Mouse (Mus musculus): ENCODE results near the gene Csnk1e. TPM values are rescaled to one million over a fixed set of nuclear protein-coding genes. Genes with fewer than 3 reads are reported as not detected.

Gene Csnk1e
- polyA plus RNA-seq, 1 experiment: 17.4 TPM

DNA sequence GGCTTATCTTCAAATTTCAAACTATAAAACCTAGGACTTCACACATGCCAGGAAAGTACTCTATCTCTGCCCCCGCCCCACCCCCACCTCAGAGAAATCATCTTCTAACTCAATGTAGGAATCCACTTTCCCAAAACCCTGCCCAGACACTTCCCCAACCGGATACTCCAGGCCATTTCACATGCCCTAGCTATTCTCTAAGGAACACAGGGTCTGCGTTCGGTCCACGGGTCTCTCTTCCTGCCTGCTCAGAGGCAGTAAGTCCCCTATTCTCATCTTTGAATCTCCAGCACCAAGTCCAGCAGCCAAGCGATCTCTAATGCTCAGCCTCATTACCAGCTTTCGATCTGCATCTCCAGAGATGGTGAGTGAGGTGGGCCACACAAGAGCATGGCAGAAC lies 75.7 kb downstream of the Csnk1e start:
- peak overlapping the region; percentile 83 for H3K27ac ChIP-seq (replicated peaks; ENCODE audit: low read depth, low read length)
- 0 out of 2 replicates have a peak overlapping the region, but pooled peaks have one; percentile 20 for H3K4me3 ChIP-seq (ENCODE audit: insufficient read depth, low read depth, low read length)
- peaks cover 53% of the 10 kb centered on the region for H3K4me1 ChIP-seq (ENCODE audit: control insufficient read depth, insufficient read depth, insufficient read length, low read length)

DNA sequence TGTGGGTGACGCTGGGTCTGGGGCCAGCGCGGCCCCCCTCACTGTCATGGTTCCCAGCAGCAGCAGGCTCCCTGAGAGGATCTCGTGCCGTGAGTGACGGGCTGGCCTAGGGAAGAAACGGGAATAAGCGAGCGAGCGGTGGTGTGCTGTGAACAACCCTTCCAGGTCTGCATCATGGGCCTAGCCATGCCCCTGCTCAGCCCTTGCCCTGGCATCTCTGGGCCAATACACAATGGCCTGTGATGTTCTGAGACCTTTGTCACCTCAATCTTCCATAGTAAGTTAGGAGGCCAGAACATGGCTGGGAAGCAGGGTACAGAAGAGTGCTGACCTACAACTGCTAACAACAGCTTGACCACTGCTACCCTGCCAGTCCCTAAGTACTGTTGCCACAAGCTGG lies 76.8 kb downstream of the Csnk1e start:
- H3K4me3 ChIP-seq (ENCODE audit: insufficient read depth, low read depth, low read length): no peak overlapping the region
- H3K27ac ChIP-seq (replicated peaks; ENCODE audit: low read depth, low read length): peak overlapping the region; percentile 90
- H3K4me1 ChIP-seq (ENCODE audit: control insufficient read depth, insufficient read depth, insufficient read length, low read length): peaks cover 49% of the 10 kb centered on the region

- Histone ChIP-seq H3K4me1 (ENCODE audit: control insufficient read depth, insufficient read depth, insufficient read length, low read length) (peaks cover 45% of the 10 kb centered on the region), H3K4me3 (ENCODE audit: insufficient read depth, low read depth, low read length) (no peak overlapping the region), H3K27ac (replicated peaks; ENCODE audit: low read depth, low read length) (peak overlapping the region; percentile 90)
These were observed 77.7 kb downstream of the Csnk1e start for GRCm38 (mm10) chr15:79377681-79378080.

- H3K4me3 ChIP-seq (ENCODE audit: insufficient read depth, low read depth, low read length): no peak overlapping the region
- peaks cover 31% of the 10 kb centered on the region for H3K4me1 ChIP-seq (ENCODE audit: control insufficient read depth, insufficient read depth, insufficient read length, low read length)
- no peak overlapping the region for H3K27ac ChIP-seq (replicated peaks; ENCODE audit: low read depth, low read length)
These were observed 80.6 kb downstream of the Csnk1e start for GRCm38 (mm10) chr15:79374760-79375159.

GRCm38 (mm10) chr15:79370281-79370843 lies 85.0 kb downstream of the Csnk1e start:
- peak overlapping the region; percentile 98 for H3K27ac ChIP-seq (replicated peaks; ENCODE audit: low read depth, low read length)
- H3K4me1 ChIP-seq (ENCODE audit: control insufficient read depth, insufficient read depth, insufficient read length, low read length): peaks cover 15% of the 10 kb centered on the region
- no peak overlapping the region for H3K4me3 ChIP-seq (ENCODE audit: insufficient read depth, low read depth, low read length)

- Histone ChIP-seq H3K27ac (replicated peaks; ENCODE audit: low read depth, low read length) (peak overlapping the region; percentile 98), H3K4me3 (ENCODE audit: insufficient read depth, low read depth, low read length) (no peak overlapping the region), H3K4me1 (ENCODE audit: control insufficient read depth, insufficient read depth, insufficient read length, low read length) (peaks cover 15% of the 10 kb centered on the region)
These were observed 85.7 kb downstream of the Csnk1e start for GRCm38 (mm10) chr15:79369452-79370280.

- Histone ChIP-seq H3K4me1 (ENCODE audit: control insufficient read depth, insufficient read depth, insufficient read length, low read length) (peaks cover 15% of the 10 kb centered on the region), H3K4me3 (ENCODE audit: insufficient read depth, low read depth, low read length) (no peak overlapping the region), H3K27ac (replicated peaks; ENCODE audit: low read depth, low read length) (peak overlapping the region; percentile 98)
These were observed 86.4 kb downstream of the Csnk1e start for GRCm38 (mm10) chr15:79368861-79369440.

DNA sequence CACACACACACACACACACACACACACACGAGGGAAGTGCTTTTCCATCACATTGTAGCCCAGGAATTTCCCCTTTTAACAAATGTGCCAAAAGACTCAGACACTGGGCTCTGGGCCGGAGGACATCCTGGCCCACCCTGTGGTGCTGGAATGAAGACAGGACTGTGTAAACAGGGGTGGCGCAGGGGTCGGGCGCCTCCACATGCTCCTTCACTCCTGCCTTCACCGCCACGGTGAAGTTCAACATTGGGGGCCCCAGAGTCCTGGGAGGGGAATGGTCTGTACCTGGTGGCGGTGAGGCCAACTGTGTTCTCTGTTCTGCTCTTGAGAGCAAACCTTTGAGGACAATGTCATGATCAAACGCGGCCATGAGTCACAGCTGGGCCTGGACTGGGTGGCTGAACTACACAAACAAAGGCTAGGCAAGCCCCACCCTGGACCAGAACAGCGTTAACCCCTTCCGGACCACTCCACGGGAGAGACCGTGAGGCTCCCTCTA lies 87.0 kb downstream of the Csnk1e start:
- H3K4me1 ChIP-seq (ENCODE audit: control insufficient read depth, insufficient read depth, insufficient read length, low read length): peaks cover 15% of the 10 kb centered on the region
- 0 out of 2 replicates have a peak overlapping the region, but pooled peaks have one; percentile 20 for H3K4me3 ChIP-seq (ENCODE audit: insufficient read depth, low read depth, low read length)
- H3K27ac ChIP-seq (replicated peaks; ENCODE audit: low read depth, low read length): peak overlapping the region; percentile 98

Other genes starting within 250 kb of the Csnk1e start
- 12.2 and 13.0 TPM in 2 replicates for gene Pick1, start 226.4 kb downstream of the Csnk1e start, polyA plus RNA-seq (2012; ENCODE audit: insufficient read depth, insufficient read length, missing spikeins)
- gene Gm49486, start 226.2 kb downstream of the Csnk1e start, polyA plus RNA-seq (2012; ENCODE audit: insufficient read depth, insufficient read length, missing spikeins): 1.2 TPM in 1 of 2 replicates, not detected in the other
- not detected in 2 replicates for gene Slc16a8, start 200.8 kb downstream of the Csnk1e start, polyA plus RNA-seq (2012; ENCODE audit: insufficient read depth, insufficient read length, missing spikeins)
- 0.54 and 1.1 TPM in 2 replicates for gene Baiap2l2, start 170.0 kb downstream of the Csnk1e start, polyA plus RNA-seq (2012; ENCODE audit: insufficient read depth, insufficient read length, missing spikeins)
- 11.6 and 13.4 TPM in 2 replicates for gene Pla2g6, start 127.2 kb downstream of the Csnk1e start, polyA plus RNA-seq (2012; ENCODE audit: insufficient read depth, insufficient read length, missing spikeins)
- gene Maff, start 108.9 kb downstream of the Csnk1e start, polyA plus RNA-seq (2012; ENCODE audit: insufficient read depth, insufficient read length, missing spikeins): 9.8 and 11.4 TPM in 2 replicates
- 60.3 and 71.0 TPM in 2 replicates for gene Tmem184b, start 52.0 kb downstream of the Csnk1e start, polyA plus RNA-seq (2012; ENCODE audit: insufficient read depth, insufficient read length, missing spikeins)
- not detected in 2 replicates for gene Kcnj4, start 49.7 kb upstream of the Csnk1e start, polyA plus RNA-seq (2012; ENCODE audit: insufficient read depth, insufficient read length, missing spikeins)
- 2.2 and 3.0 TPM in 2 replicates for gene Kdelr3, start 60.8 kb upstream of the Csnk1e start, polyA plus RNA-seq (2012; ENCODE audit: insufficient read depth, insufficient read length, missing spikeins)
- gene Ddx17, start 91.2 kb upstream of the Csnk1e start, polyA plus RNA-seq (2012; ENCODE audit: insufficient read depth, insufficient read length, missing spikeins): 49.6 and 73.8 TPM in 2 replicates
- not detected in 2 replicates for gene Dmc1, start 149.5 kb upstream of the Csnk1e start, polyA plus RNA-seq (2012; ENCODE audit: insufficient read depth, insufficient read length, missing spikeins)
- gene Fam227a, start 203.4 kb upstream of the Csnk1e start, polyA plus RNA-seq (2012; ENCODE audit: insufficient read depth, insufficient read length, missing spikeins): 0.32 and 0.58 TPM in 2 replicates
- gene Cby1, start 203.6 kb upstream of the Csnk1e start, polyA plus RNA-seq (2012; ENCODE audit: insufficient read depth, insufficient read length, missing spikeins): 13.9 and 16.3 TPM in 2 replicates
- gene Tomm22, start 215.3 kb upstream of the Csnk1e start, polyA plus RNA-seq (2012; ENCODE audit: insufficient read depth, insufficient read length, missing spikeins): 185 and 193 TPM in 2 replicates
- gene Josd1, start 232.4 kb upstream of the Csnk1e start, polyA plus RNA-seq (2012; ENCODE audit: insufficient read depth, insufficient read length, missing spikeins): 25.5 and 29.5 TPM in 2 replicates
- gene Gtpbp1, start 235.3 kb upstream of the Csnk1e start, polyA plus RNA-seq (2012; ENCODE audit: insufficient read depth, insufficient read length, missing spikeins): 15.3 and 15.4 TPM in 2 replicates